Mouse (Mus musculus) bone marrow macrophage, adult 2 months (primary cell): ENCODE data around the gene Daw1.

Experiments used
- CTCF ChIP-seq: IDR thresholded peaks from 2 replicates; pipeline ENCODE4 v1.5.1; 2012; ENCODE audit warnings: low read depth, mild to moderate bottlenecking, low read length, moderate library complexity
- POLR2A ChIP-seq: IDR thresholded peaks from 2 replicates; pipeline ENCODE4 v1.6.1; 2012; ENCODE audit warnings: mild to moderate bottlenecking, low read depth, low read length, borderline replicate concordance

- TF ChIP-seq POLR2A, result no peak
- no peak for TF ChIP-seq CTCF
These were observed 39.6 kb upstream of the Daw1 start for GRCm38 (mm10) chr1:83119903-83120302.
